Mouse (Mus musculus) E14TG2a.4 (cell line): ENCODE results near the gene Sik1.

ENCODE experiments used
- H3K27me3 ChIP-seq: 2 replicates; pipeline ENCODE4 v1.6.1; 2014; ENCODE audit warnings: low read length, control low read depth; ENCODE audit not compliant: insufficient read depth
- H3K36me3 ChIP-seq: 2 replicates; pipeline ENCODE4 v1.6.1; 2014; ENCODE audit warnings: low read length, control low read depth; ENCODE audit not compliant: insufficient read depth
- H3K4me1 ChIP-seq: replicated peaks from 2 replicates; pipeline ENCODE4 v1.6.1; 2014; ENCODE audit warnings: low read depth, low read length, control low read depth
- H3K4me3 ChIP-seq: replicated peaks from 2 replicates; pipeline ENCODE4 v1.5.1; 2014; ENCODE audit warnings: mild to moderate bottlenecking, low read length
- H3K9me3 ChIP-seq: 2 replicates; pipeline ENCODE4 v1.6.1; 2014; ENCODE audit warnings: low read length, control low read depth
- CTCF ChIP-seq: conservative IDR thresholded peaks from 2 replicates; pipeline ENCODE4 v1.5.1; 2014; ENCODE audit warnings: low read length
- NANOG ChIP-seq: IDR thresholded peaks from 2 replicates; pipeline ENCODE4 v1.6.1; 2014; ENCODE audit warnings: borderline replicate concordance, low read length, mixed read lengths
- POU5F1 ChIP-seq: IDR thresholded peaks from 2 replicates; pipeline ENCODE4 v1.6.1; 2014; ENCODE audit warnings: low read length, borderline replicate concordance

Sik1 gene

DNA sequence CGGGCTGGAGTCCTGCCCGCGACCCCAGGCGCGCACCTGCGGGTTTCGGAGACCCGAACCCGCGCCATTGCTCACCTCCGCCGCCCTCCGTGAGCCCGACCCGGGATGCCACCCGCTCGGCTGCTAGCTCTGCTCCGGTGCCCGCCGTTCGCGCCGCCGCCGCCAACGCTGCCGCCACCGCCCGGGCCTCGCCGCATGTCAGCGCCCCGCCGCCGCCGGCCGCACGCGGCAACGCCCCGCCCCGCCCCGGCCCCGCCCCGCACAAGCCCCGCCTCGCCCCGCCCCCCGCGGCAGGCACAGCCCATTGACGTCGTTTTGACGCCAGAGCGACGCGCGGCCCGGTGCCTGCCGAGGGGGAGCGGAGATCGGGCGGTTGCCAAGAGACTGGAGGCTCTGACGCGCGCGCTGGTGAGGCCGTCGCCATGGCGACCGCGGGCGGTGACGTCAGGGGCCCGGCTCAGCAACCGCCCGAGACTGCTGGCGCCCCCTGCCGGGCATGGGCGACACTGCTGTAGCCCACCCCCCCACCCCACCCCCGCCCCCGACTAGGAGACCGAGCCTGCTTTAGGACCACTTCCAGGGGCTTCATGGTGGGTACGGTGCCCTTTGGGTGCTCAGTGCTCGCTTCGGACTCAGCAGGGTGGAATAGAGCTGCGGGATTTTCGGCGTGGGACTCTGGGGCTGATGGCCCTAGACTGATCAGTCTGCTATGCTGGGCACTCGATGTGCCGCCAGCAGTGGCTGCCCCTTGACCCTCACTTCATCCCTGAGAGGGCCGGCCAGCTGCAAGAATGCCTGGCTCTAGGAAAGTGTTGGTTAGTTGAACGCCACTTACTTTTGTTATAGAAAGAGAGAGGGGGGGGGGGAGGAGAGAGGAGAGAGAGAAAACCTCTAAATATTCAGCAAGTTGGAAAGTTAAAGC, at the start of gene Sik1:
TSS of gene Sik1 (minus strand) at position 208 of the 922 bp plus-strand sequence.
- H3K9me3 ChIP-seq, result no peaks in the 10 kb centered on the region
- no peak for TF ChIP-seq NANOG
- TF ChIP-seq CTCF, result no peak
- TF ChIP-seq POU5F1, result no peak
- H3K4me3 ChIP-seq, result peak within 1 kb of the TSS; percentile 99
- H3K4me1 ChIP-seq, result peaks cover 58% of the 10 kb centered on the region
- H3K27me3 ChIP-seq, result peaks cover 20% of the 10 kb centered on the region
- peaks cover 31% of the 10 kb centered on the region for H3K36me3 ChIP-seq

DNA sequence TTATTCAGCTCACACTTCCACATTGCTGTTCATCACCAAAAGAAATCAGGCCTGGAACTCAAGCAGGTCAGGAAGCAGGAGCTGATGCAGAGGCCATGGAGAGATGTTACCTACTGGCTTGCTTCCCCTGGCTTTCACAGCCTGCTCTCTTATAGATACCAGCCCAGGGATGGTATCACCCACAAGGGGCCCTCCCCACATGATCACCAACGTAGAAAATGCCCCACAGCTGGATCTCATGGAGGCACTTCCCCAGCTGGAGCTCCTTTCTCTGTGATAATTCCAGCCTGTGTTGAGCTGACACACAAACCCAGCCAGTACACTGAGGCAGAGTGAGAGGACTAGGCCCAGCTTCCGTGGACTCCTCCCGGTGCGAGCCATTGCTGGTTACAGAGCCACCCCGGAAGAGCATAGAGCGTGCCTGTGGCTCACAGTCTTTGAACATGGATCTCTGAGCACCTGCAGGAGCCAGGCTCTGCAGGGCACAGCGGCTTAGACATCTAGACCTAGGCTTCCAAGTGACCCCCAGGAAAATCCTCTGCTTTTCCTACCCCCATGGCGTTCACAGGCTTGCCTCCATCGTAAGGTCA, 49.7 kb upstream of the Sik1 start:
- Histone ChIP-seq H3K27me3 (no peaks in the 10 kb centered on the region; the same call in 1 of the 2 replicates), H3K4me3 (peak overlapping the region; percentile 17; the same call in 1 of the 2 replicates), H3K4me1 (peaks cover 21% of the 10 kb centered on the region), H3K36me3 (no peaks in the 10 kb centered on the region), H3K9me3 (no peaks in the 10 kb centered on the region)
- TF ChIP-seq POU5F1 (no peak), NANOG (no peak), CTCF (no peak)

DNA sequence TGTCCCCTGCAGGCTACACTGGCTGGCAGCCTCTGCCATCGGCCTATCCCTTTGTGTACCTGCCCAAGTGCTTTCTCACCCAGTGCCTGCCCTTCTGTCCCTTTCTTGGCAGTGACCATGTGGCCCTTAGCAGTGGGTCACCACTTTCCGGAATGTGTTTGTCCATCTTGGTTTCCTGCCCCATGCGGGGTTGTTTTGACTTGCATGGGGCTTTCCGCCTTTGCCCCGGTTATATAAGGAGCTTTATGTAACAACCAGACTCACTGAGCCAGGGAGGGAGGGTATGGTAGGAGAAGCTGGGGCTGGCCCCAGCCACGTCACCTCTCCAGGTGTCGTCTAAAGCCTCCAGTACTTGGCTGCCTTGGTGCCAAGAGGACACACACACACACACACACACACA, 48.4 kb upstream of the Sik1 start:
- no peak for TF ChIP-seq NANOG
- Histone ChIP-seq H3K4me1 (peaks cover 28% of the 10 kb centered on the region), H3K27me3 (no peaks in the 10 kb centered on the region; the same call in 1 of the 2 replicates), H3K4me3 (no peak overlapping the region), H3K36me3 (no peaks in the 10 kb centered on the region), H3K9me3 (no peaks in the 10 kb centered on the region)

DNA sequence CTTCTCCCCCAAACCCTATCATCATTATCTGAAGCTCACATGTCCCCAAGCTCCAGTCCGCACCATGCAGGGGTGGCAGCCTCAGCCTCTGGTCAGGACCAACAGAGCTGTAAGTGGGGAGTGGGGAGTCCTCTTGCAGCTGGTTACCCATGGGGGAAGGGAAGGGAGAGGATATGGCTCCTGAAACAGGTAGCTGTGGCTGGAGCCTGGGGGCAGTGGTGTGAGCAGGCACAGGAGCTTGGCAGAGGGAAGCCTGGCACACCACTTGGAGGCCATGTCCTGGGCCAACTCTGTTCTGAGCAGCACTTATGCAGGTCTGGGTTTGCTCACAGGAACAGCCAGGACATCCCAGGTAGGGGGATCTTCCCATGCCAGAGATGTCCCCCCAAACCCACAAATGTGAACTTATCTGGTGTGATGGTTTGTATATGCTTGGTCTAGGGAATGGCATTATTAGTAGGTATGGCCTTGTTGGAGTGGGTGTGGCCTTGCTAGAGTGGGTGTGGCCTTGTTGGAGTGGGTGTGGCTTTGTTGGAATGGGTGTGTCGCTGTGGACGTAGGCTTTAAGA, 47.1 kb upstream of the Sik1 start:
- TF ChIP-seq POU5F1, result no peak
- TF ChIP-seq CTCF, result no peak
- TF ChIP-seq NANOG, result no peak

DNA sequence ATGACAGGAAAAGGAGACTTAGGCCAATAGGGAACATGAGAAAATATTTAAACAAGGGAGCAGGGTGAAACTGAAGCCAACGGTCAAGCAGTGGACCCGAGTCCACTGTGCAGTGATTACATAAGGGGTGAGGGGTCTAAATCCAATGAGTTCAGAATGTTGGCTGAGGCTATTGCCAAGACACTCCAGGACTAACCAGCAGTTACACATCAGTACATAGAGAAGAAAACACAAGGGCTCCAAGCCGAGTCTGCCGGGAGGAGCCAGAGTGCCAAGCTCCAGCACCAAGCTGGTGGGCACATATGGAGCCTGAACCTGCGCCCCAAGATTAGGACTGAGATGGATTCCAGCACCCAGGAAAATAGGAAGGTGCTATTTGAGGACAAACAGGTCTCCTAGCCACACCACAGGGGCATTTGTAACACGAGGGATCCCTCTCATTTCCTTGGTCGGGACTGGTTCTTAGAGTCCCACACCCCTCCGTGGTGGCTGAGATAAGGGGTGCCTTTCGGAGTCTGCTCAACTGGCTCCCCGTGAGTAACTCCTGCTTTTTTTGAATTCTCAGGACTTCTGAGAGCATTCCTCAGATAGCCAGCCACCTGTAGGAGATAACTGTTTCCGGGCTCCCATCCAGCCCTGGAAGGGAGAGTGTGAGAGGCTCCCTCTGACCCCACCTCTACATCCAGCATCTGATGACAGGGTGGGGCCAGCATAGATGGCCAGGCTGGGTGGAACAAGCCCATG, 46.0 kb upstream of the Sik1 start:
- H3K36me3 ChIP-seq, result no peaks in the 10 kb centered on the region
- H3K4me1 ChIP-seq, result peaks cover 52% of the 10 kb centered on the region
- H3K27me3 ChIP-seq, result no peaks in the 10 kb centered on the region
- TF ChIP-seq POU5F1 (no peak), NANOG (no peak), CTCF (no peak)
- no peak overlapping the region for H3K4me3 ChIP-seq
- H3K9me3 ChIP-seq, result no peaks in the 10 kb centered on the region

More for the DNA sequence above, 47.1 kb upstream of the Sik1 start:
- Histone ChIP-seq H3K36me3 (no peaks in the 10 kb centered on the region), H3K9me3 (no peaks in the 10 kb centered on the region), H3K4me1 (peaks cover 41% of the 10 kb centered on the region), H3K27me3 (no peaks in the 10 kb centered on the region), H3K4me3 (no peak overlapping the region)

DNA sequence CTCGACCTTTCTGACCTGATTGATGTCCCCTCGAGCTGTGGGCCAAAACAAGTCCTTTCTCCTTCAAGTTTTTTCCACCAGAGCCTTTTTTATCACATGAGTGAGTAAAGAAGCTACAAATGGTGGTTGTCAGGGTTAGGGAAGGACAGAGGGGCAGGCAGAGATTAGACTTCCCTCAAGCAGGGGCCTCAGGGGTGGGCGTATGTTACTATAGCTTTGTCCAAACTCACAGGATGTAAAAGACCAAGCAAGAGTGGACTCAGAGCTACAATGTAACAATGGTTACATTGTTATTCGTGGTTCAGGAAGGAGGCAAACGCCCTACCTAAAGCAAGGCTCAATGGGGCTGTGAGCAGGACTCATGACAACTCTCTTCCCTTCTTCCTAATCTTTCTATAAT, 43.3 kb upstream of the Sik1 start:
- no peak for TF ChIP-seq NANOG
- no peak for TF ChIP-seq POU5F1
- TF ChIP-seq CTCF, result no peak
- H3K27me3 ChIP-seq, result no peaks in the 10 kb centered on the region
- H3K36me3 ChIP-seq, result no peaks in the 10 kb centered on the region
- H3K9me3 ChIP-seq, result no peaks in the 10 kb centered on the region
- no peak overlapping the region for H3K4me3 ChIP-seq
- peaks cover 43% of the 10 kb centered on the region for H3K4me1 ChIP-seq

DNA sequence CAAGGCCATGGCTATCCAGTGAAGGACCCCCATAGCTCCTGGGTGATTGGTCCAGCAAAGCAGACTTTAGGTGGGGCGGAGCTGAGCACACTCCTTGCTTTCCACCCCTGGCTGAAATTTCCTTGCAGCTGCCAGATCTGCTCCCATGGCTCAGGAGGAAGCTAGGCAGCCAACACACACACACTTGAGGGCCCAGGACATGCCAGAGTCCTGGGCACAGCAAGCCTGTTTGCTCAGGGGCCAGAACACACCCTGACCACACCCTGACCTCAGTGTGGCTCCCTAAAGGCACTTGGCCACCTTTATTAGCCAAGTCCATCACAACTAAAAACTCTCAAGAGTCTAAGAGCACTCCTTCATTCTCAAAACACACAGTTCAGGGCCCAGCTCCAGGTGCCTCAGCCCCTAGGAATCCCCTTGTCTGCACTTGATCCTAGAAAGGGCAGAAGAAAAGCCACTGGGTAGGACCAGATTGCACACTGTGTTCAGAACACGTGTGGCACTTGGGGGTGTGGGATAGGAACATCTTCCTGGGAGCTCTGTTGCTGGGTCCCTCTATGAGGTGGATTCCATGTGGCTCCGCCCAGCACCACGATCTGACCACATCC, 41.7 kb upstream of the Sik1 start:
- Histone ChIP-seq H3K9me3 (no peaks in the 10 kb centered on the region), H3K4me3 (no peak overlapping the region), H3K36me3 (no peaks in the 10 kb centered on the region), H3K4me1 (peaks cover 37% of the 10 kb centered on the region), H3K27me3 (no peaks in the 10 kb centered on the region)
- TF ChIP-seq NANOG, result no peak
- no peak for TF ChIP-seq CTCF
- TF ChIP-seq POU5F1, result no peak
